Mouse (Mus musculus) kidney, embryonic 14.5 days (tissue): ENCODE results near the gene Zp3. TPM values are rescaled to one million over a fixed set of nuclear protein-coding genes. Genes with fewer than 3 reads are reported as not detected.

Experiments
- ATAC-seq: fragments of 200-750 bp; cut with Nextera tagmentation; 2 replicates; pipeline ENCODE4 v1.8.0; 2017; ENCODE audit warnings: moderate number of reproducible peaks, mild to moderate bottlenecking, moderate TSS enrichment, moderate library complexity; ENCODE audit not compliant: low FRiP score, low TSS enrichment
- H3K27ac ChIP-seq: fragments of 300-500 bp; sonication (generic); 2 replicates; pipeline ENCODE4 v1.5.1; 2014; ENCODE audit warnings: low read depth, mild to moderate bottlenecking, low read length, moderate library complexity, mixed read lengths
- H3K27me3 ChIP-seq: fragments of 300-500 bp; sonication (generic); 2 replicates; pipeline ENCODE4 v1.6.1; 2014; ENCODE audit warnings: mild to moderate bottlenecking, low read length; ENCODE audit not compliant: control insufficient read depth, insufficient read depth
- H3K36me3 ChIP-seq: fragments of 300-500 bp; sonication (generic); 2 replicates; pipeline ENCODE4 v1.6.1; 2014; ENCODE audit warnings: low read length, mixed read lengths; ENCODE audit not compliant: control insufficient read depth, insufficient read depth
- H3K4me1 ChIP-seq: fragments of 300-500 bp; sonication (generic); 2 replicates; pipeline ENCODE4 v1.6.1; 2014; ENCODE audit warnings: low read length, mixed read lengths; ENCODE audit not compliant: control insufficient read depth, insufficient read depth
- H3K4me2 ChIP-seq: fragments of 300-500 bp; sonication (generic); replicated peaks from 2 replicates; pipeline ENCODE4 v1.6.1; 2014; ENCODE audit warnings: low read depth, mild to moderate bottlenecking, low read length
- H3K4me3 ChIP-seq: fragments of 300-500 bp; sonication (generic); 2 replicates; pipeline ENCODE4 v1.5.1; 2014; ENCODE audit warnings: mild to moderate bottlenecking, low read length
- H3K9ac ChIP-seq: fragments of 300-500 bp; sonication (generic); 2 replicates; pipeline ENCODE4 v1.6.1; 2014; ENCODE audit warnings: low read depth, mild to moderate bottlenecking, low read length, moderate library complexity
- H3K9me3 ChIP-seq: fragments of 300-500 bp; sonication (generic); 2 replicates; pipeline ENCODE4 v1.6.1; 2016; ENCODE audit warnings: low read length; ENCODE audit not compliant: control insufficient read depth
- WGBS: fragments of 180-500 bp; shearing (Covaris S2); extraction: QIAGEN DNeasy Blood & Tissue Kit; methylation state at CpG from one replicate; pipeline ENCODE4 v1.1.7; 2014; 5-methylcytosine and 5-hydroxymethylcytosine counted together
- polyA plus RNA-seq: library from polyadenylated mRNA; unstranded; fragments of >200 nt; fragmentation: Nextera tagmentation; extraction: Ambion mirVana; gene quantifications from 2 replicates; pipeline ENCODE4 v1.2.1, GENCODE M21; 2014

The Zp3 gene
- polyA plus RNA-seq, 1 experiment from 2014 or later: not detected

DNA sequence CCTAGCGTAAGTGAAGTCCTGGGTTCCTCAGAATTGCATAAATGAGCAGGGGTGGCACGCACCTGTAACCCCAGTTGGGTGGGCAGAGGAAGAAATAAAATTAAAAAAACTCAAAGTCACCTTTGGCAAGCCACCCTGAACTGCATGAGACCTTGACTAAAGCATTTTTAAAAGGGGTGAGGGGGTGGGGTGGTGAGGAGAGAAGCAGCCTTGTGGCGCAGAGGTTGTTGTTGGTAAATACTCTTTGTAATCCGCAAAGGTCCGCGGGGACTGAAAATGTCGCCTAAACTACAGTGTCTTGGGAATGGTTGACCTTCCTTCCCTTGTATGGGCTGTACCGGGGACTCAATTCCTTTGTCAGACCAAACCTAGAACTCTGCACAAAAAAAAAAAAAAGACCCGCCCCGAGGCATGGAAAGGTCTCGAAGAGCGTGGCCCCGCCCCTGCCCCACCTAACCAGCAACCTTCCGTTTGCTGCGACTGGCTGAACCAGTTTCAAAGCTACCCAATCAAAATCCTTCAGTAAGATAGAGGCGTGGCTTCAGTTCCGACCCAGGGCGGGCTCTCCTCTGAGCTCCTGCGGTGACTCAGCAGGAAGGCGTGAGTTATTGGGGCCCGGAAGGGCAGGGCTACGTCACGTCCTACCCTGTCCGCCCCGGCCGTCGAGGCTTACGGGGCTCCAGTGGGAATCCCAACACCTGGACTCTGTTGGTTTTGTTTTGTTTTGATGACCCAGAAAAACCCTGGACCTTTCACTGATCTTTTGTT lies 22.5 kb upstream of the Zp3 start:
- Histone ChIP-seq H3K27me3 (no peaks in the 10 kb centered on the region), H3K9me3 (no peaks in the 10 kb centered on the region), H3K27ac (peak overlapping the region; percentile 90), H3K36me3 (no peaks in the 10 kb centered on the region), H3K4me3 (peak overlapping the region; percentile 18), H3K4me2 (peak overlapping the region; percentile 42), H3K4me1 (peaks cover 12% of the 10 kb centered on the region; the same call in 1 of the 2 replicates), H3K9ac (peak overlapping the region; percentile 34)
- ATAC-seq: peak; percentile 87
- 9% methylated on average over 27 of the region's 28 CpGs for WGBS

DNA sequence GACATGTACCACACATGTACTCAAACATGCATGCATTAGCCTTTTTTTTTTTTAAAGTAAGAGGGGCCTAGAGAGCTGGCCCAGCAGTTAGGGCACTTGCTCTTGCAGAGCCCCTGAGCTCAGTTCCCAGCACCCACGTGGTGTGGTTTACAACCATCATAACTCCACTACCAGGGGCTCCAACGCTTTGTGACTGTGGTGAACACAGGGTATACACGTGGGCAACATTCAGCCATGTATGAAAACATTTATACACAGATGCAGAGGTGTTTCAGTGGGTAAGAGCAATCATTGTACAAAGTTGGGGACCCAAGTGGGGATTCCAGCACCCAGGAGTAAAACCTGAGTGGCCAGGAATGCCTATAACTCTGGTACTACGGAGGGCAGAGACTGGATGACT lies 21.5 kb upstream of the Zp3 start:
- Histone ChIP-seq H3K27ac (peak overlapping the region; percentile 30; the same call in 1 of the 2 replicates), H3K27me3 (no peaks in the 10 kb centered on the region), H3K4me1 (peaks cover 12% of the 10 kb centered on the region; the same call in 1 of the 2 replicates), H3K9ac (no peak overlapping the region), H3K36me3 (no peaks in the 10 kb centered on the region), H3K4me2 (peak overlapping the region; percentile 36; the same call in 1 of the 2 replicates), H3K4me3 (no peak overlapping the region), H3K9me3 (no peaks in the 10 kb centered on the region)
- WGBS: 89% methylated on average over 4 of the region's 4 CpGs
- ATAC-seq: no peak

DNA sequence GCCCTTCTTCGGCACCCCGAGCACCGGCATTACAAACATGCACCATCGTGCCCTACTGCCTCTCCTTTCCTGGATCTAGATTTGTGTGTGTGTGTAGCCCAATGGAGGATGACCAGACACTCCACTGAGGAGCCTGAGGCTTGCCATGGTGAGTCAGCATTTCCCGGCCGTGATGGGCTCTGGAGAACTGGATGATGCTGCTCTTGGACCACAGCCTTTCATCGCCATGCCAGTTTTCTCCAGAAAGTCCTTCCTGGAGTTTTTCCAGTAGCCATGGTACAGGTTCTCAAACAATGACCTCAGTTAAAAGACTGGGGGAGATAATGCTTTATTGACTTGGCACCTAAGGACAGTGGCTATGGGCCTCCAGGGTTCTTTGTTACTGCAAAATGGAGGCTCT lies 20.0 kb upstream of the Zp3 start:
- Histone ChIP-seq H3K9me3 (no peaks in the 10 kb centered on the region), H3K27me3 (no peaks in the 10 kb centered on the region), H3K4me3 (no peak overlapping the region), H3K36me3 (no peaks in the 10 kb centered on the region), H3K27ac (no peak overlapping the region), H3K9ac (no peak overlapping the region), H3K4me1 (peaks cover 13% of the 10 kb centered on the region; the same call in 1 of the 2 replicates), H3K4me2 (no peak overlapping the region)
- ATAC-seq: no peak
- 90% methylated on average over 7 of the region's 7 CpGs for WGBS

DNA sequence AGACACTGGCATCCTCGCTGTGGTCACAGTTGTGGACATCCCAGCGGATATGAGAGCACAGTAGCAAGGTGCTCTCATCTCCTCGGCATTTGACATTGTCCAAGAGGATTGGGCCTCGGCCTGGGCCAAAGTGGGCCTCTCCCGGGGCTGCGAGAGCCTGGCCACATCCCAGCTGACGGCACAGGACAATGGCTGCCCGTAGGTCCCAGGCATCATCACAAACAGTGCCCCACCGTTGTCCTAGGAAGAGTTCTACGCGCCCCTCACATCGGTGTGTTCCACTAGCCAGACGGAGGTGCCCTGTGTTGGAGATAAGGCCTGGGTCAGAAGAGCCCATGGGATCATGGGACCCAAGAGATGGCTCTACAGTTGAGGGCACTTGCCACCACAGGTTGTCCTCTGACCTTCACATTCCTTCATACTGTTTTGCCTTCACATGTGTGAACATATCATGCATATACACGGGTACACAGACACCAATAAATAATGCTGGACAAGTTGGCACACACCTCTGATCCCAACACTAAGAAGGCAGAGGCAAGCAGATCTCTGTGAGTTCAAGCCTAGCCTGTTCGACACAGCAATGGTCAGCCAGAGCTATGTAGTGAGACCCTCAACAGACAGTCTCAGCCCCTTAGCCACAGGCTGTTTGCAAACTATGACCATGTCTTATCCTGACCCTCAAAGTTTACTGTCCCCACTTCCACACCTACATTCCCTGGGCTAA lies 18.8 kb upstream of the Zp3 start:
- Histone ChIP-seq H3K27ac (peak overlapping the region; percentile 89; the same call in 1 of the 2 replicates), H3K9me3 (no peaks in the 10 kb centered on the region), H3K4me3 (0 out of 2 replicates have a peak overlapping the region, but pooled peaks have one; percentile 53), H3K27me3 (no peaks in the 10 kb centered on the region), H3K9ac (no peak overlapping the region), H3K4me2 (peak overlapping the region; percentile 66; the same call in 1 of the 2 replicates), H3K4me1 (peaks cover 22% of the 10 kb centered on the region), H3K36me3 (no peaks in the 10 kb centered on the region)
- no peak for ATAC-seq
- 96% methylated on average over 15 of the region's 15 CpGs for WGBS

DNA sequence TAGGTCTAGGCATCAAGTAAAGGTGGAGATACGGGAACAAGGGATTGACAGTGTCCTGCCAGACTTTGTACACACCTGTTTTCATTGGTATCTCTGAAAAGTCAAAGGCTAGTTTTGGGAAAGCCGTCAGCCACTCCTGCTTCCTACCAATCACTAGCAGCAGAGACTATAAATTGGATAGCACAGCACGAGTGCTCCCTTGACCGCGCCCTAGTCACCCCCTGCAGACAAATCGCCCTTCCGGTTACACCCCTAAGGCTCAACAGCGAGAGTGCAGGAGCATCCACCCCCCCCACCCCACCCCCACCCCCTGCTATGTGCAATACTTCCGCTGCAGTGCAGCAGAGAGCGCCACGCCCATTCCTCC lies 17.8 kb upstream of the Zp3 start:
- peak; percentile 64 for ATAC-seq

DNA sequence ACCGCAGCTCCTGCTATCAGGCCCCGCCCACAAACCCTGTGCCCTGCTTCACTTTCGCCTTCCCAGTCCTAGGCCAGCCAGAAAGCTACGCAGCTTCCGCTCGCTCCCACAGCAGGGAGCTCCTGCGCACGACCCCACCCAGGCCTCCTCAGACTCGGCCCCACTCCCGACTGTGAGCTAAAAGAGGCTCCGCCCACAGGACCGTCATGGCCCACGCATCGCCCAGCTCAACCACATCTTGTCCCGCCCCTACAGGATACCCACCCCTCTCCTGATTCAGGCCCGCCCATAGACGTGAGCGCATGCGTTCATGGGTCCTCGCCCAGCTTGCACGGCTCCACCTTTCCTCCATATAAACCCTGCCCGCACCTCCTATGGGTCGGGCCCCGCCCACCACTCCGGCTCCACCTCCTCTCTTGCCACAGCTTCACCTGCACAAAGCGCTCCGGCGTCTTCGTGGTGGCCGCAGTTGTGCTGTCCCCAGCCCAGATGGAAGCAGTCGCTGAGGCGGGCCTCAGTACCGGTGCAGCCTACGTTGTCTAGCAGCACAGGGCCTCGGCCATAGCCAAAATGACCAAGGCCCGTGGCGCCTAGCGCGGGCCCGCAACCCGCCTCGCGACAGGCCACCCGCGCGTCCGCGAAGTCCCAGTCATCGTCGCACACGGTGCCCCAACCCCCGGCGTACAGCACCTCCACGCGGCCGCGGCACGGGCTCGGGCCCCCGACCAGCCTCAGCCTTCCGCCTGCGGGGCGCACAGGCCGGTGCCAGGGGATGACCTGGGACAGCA lies 17.2 kb upstream of the Zp3 start:
- Histone ChIP-seq H3K9ac (peak overlapping the region; percentile 74), H3K36me3 (no peaks in the 10 kb centered on the region), H3K4me2 (peak overlapping the region; percentile 66), H3K27ac (peak overlapping the region; percentile 89), H3K9me3 (no peaks in the 10 kb centered on the region), H3K4me3 (peak overlapping the region; percentile 53), H3K27me3 (no peaks in the 10 kb centered on the region), H3K4me1 (peaks cover 19% of the 10 kb centered on the region)
- peak; percentile 95 for ATAC-seq
- WGBS: under 1% methylated on average over 64 of the region's 64 CpGs

More for the DNA sequence above, 17.8 kb upstream of the Zp3 start:
- Histone ChIP-seq H3K27ac (peak overlapping the region; percentile 89), H3K9ac (no peak overlapping the region; the same call in 1 of the 2 replicates), H3K9me3 (no peaks in the 10 kb centered on the region), H3K4me1 (peaks cover 21% of the 10 kb centered on the region), H3K27me3 (no peaks in the 10 kb centered on the region), H3K36me3 (no peaks in the 10 kb centered on the region), H3K4me3 (peak overlapping the region; percentile 53), H3K4me2 (peak overlapping the region; percentile 66)
- under 1% methylated on average over 11 of the region's 11 CpGs for WGBS

DNA sequence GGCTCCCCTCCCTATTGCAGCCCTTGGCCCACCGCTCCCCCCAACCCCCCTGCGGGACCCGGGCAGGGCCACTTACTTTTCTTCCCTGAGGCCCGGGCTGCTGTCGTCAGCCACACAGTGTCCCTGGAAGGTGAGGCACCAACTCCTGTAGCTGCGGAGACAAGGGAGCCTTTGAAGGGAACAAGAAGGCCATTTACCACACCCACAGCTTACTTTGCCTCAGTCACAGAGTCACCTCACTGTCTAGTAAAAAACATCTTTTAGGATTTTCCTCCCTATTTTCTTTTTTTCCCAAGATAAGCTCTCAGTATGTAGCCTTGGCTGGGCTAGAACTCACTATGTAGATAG lies 16.6 kb upstream of the Zp3 start:
- Histone ChIP-seq H3K4me1 (peaks cover 19% of the 10 kb centered on the region), H3K4me2 (peak overlapping the region; percentile 66), H3K27ac (peak overlapping the region; percentile 87), H3K36me3 (no peaks in the 10 kb centered on the region), H3K4me3 (peak overlapping the region; percentile 53), H3K9ac (peak overlapping the region; percentile 74), H3K27me3 (no peaks in the 10 kb centered on the region), H3K9me3 (no peaks in the 10 kb centered on the region)
- 3% methylated on average over 6 of the region's 6 CpGs for WGBS
- no peak for ATAC-seq

DNA sequence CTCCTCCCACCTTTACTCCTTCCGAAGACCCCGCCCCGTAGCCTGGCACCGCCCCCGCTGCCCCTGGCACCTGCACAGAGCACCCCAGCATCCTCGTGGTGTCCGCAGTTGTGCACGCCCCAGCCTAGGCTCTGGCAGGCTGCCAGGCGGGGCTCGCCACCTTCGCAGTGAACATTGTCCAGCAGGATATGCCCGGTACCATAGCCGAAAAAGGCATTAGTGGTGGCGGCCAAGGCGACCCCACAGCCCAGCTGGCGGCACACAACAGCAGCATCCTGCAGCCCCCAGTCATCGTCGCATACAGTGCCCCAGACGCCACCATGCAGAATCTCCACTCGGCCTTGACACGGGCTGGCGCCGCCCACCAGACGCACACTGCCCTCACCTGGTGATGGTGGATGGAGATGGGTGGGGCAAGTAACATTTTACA lies 14.4 kb upstream of the Zp3 start:
- Histone ChIP-seq H3K27me3 (no peaks in the 10 kb centered on the region), H3K27ac (peak overlapping the region; percentile 38; the same call in 1 of the 2 replicates), H3K9me3 (no peaks in the 10 kb centered on the region), H3K36me3 (no peaks in the 10 kb centered on the region), H3K9ac (peak overlapping the region; percentile 37; the same call in 1 of the 2 replicates), H3K4me3 (peak overlapping the region; percentile 19), H3K4me1 (peaks cover 16% of the 10 kb centered on the region), H3K4me2 (peak overlapping the region; percentile 42)
- no peak for ATAC-seq
- 4% methylated on average over 24 of the region's 24 CpGs for WGBS
